Mouse (Mus musculus) MEL (cell line): ENCODE measurements around the gene Nr0b2. TPM values are rescaled to one million over a fixed set of nuclear protein-coding genes. Genes with fewer than 3 reads are reported as not detected.

ENCODE experiments used
- DNase-seq: peaks from one replicate; pipeline ENCODE4 v3.0.0; 2011; ENCODE audit warnings: low read depth, low spot score
- H3K27ac ChIP-seq: 2 replicates; pipeline ENCODE4 v1.5.1; 2012; ENCODE audit warnings: low read depth, mild to moderate bottlenecking, control low read depth, low read length, moderate library complexity; ENCODE audit not compliant: control insufficient read depth
- H3K27me3 ChIP-seq, 2 experiments: fragments of 150-350 bp in 1 of 2; sonication (generic) in 1 of 2; 2 replicates each; pipeline ENCODE4 v1.6.1; 2012; ENCODE audit warnings: low read length in 2 of 2, mild to moderate bottlenecking in 2 of 2, improper control_type of control experiment in 1 of 2, moderate library complexity in 1 of 2; ENCODE audit not compliant: insufficient read depth in 2 of 2, control insufficient read depth in 1 of 2
- H3K36me3 ChIP-seq, 2 experiments: 2 replicates each; pipeline ENCODE4 v1.6.1; 2012 to 2014; ENCODE audit warnings: low read length in 2 of 2, improper control_type of control experiment in 1 of 2, inconsistent platforms in 1 of 2, mild to moderate bottlenecking in 1 of 2; ENCODE audit not compliant: insufficient read depth in 2 of 2, control insufficient read depth in 1 of 2
- H3K4me1 ChIP-seq, 2 experiments: fragments of 150-350 bp in 1 of 2; sonication (generic) in 1 of 2; 2 replicates each; pipeline ENCODE4 v1.6.1; 2012; ENCODE audit warnings: low read length in 2 of 2, improper control_type of control experiment in 1 of 2, mild to moderate bottlenecking in 1 of 2; ENCODE audit not compliant: insufficient read depth in 2 of 2, control insufficient read depth in 1 of 2
- H3K4me3 ChIP-seq, 2 experiments: fragments of 150-350 bp in 1 of 2; sonication (generic) in 1 of 2; 2 replicates each; pipeline ENCODE4 v1.5.1; 2012; ENCODE audit warnings: low read depth in 2 of 2, low read length in 2 of 2, mild to moderate bottlenecking in 2 of 2, moderate library complexity in 2 of 2, control low read depth in 1 of 2, improper control_type of control experiment in 1 of 2; ENCODE audit not compliant: control insufficient read depth in 1 of 2, insufficient read depth in 1 of 2
- H3K79me2 ChIP-seq: 2 replicates; pipeline ENCODE4 v1.6.1; 2012; ENCODE audit warnings: mild to moderate bottlenecking, low read length, moderate library complexity; ENCODE audit not compliant: control insufficient read depth, poor library complexity, insufficient read depth
- H3K9ac ChIP-seq: 2 replicates; pipeline ENCODE4 v1.6.1; 2012; ENCODE audit warnings: low read depth, mild to moderate bottlenecking, control low read depth, low read length, moderate library complexity; ENCODE audit not compliant: control insufficient read depth, poor library complexity, severe bottlenecking
- H3K9me3 ChIP-seq: fragments of 150-350 bp; sonication (generic); replicated peaks from 2 replicates; pipeline ENCODE4 v1.6.1; 2012; ENCODE audit warnings: mild to moderate bottlenecking, low read length, improper control_type of control experiment, moderate library complexity; ENCODE audit not compliant: insufficient read depth
- BHLHE40 ChIP-seq: IDR thresholded peaks from 2 replicates; pipeline ENCODE4 v1.6.1; 2012; ENCODE audit warnings: low read depth, mild to moderate bottlenecking, inconsistent platforms, low read length, improper control_type of control experiment, borderline replicate concordance
- CHD1 ChIP-seq: IDR thresholded peaks from 2 replicates; pipeline ENCODE4 v1.6.1; 2012; ENCODE audit warnings: low read depth, mild to moderate bottlenecking, inconsistent platforms, low read length, improper control_type of control experiment
- CHD2 ChIP-seq: IDR thresholded peaks from 2 replicates; pipeline ENCODE4 v1.6.1; 2011; ENCODE audit warnings: low read length, improper control_type of control experiment
- E2F4 ChIP-seq: IDR thresholded peaks from 2 replicates; pipeline ENCODE4 v1.6.1; 2011; ENCODE audit warnings: low read depth, low read length, improper control_type of control experiment, borderline replicate concordance
- GABPA ChIP-seq: IDR thresholded peaks from 2 replicates; pipeline ENCODE4 v1.6.1; 2012; ENCODE audit warnings: low read depth, mild to moderate bottlenecking, inconsistent platforms, low read length, improper control_type of control experiment, moderate library complexity
- GATA1 ChIP-seq: IDR thresholded peaks from 2 replicates; pipeline ENCODE4 v1.6.1; 2011; ENCODE audit warnings: low read depth, low read length, improper control_type of control experiment
- HCFC1 ChIP-seq: IDR thresholded peaks from 2 replicates; pipeline ENCODE4 v1.6.1; 2012; ENCODE audit warnings: low read depth, mild to moderate bottlenecking, inconsistent platforms, low read length, improper control_type of control experiment, moderate library complexity
- JUND ChIP-seq: IDR thresholded peaks from 2 replicates; pipeline ENCODE4 v1.6.1; 2011; ENCODE audit warnings: low read depth, mild to moderate bottlenecking, improper control_type of control experiment, low read length
- KAT2A ChIP-seq: conservative IDR thresholded peaks from 2 replicates; pipeline ENCODE4 v1.6.1; 2012; ENCODE audit warnings: low read depth, low read length, improper control_type of control experiment, inconsistent platforms
- MAFK ChIP-seq: IDR thresholded peaks from 2 replicates; pipeline ENCODE4 v1.6.1; 2011; ENCODE audit warnings: low read depth, mild to moderate bottlenecking, low read length, improper control_type of control experiment, borderline replicate concordance
- MAX ChIP-seq: IDR thresholded peaks from 2 replicates; pipeline ENCODE4 v1.6.1; 2011; ENCODE audit warnings: low read length, improper control_type of control experiment
- MEF2A ChIP-seq: IDR thresholded peaks from 2 replicates; pipeline ENCODE4 v1.6.1; 2014; ENCODE audit warnings: low read depth, mild to moderate bottlenecking, inconsistent platforms, low read length, improper control_type of control experiment; ENCODE audit not compliant: poor library complexity, insufficient replicate concordance, severe bottlenecking; ENCODE audit errors: extremely low read depth
- MXI1 ChIP-seq: IDR thresholded peaks from 2 replicates; pipeline ENCODE4 v1.6.1; 2011; ENCODE audit warnings: mild to moderate bottlenecking, low read depth, low read length, improper control_type of control experiment
- MYB ChIP-seq: IDR thresholded peaks from 2 replicates; pipeline ENCODE4 v1.6.1; 2011; ENCODE audit warnings: mild to moderate bottlenecking, low read depth, low read length, improper control_type of control experiment
- NELFE ChIP-seq: IDR thresholded peaks from 2 replicates; pipeline ENCODE4 v1.6.1; 2011; ENCODE audit warnings: low read depth, low read length, improper control_type of control experiment
- NRF1 ChIP-seq: IDR thresholded peaks from 2 replicates; pipeline ENCODE4 v1.6.1; 2014; ENCODE audit warnings: low read depth, mild to moderate bottlenecking, inconsistent platforms, low read length, improper control_type of control experiment, moderate library complexity; ENCODE audit not compliant: poor library complexity, insufficient read depth, severe bottlenecking
- POLR2A ChIP-seq, 2 experiments: IDR thresholded peaks; 2 replicates each; pipeline ENCODE4 v1.6.1; 2011 to 2012; ENCODE audit warnings: low read length in 2 of 2, mild to moderate bottlenecking in 2 of 2, control low read depth in 1 of 2, improper control_type of control experiment in 1 of 2, low read depth in 1 of 2, moderate library complexity in 1 of 2; ENCODE audit not compliant: control insufficient read depth in 1 of 2, insufficient read depth in 1 of 2, poor library complexity in 1 of 2
- POLR2AphosphoS5 ChIP-seq: IDR thresholded peaks from 2 replicates; pipeline ENCODE4 v1.6.1; 2012; ENCODE audit warnings: low read depth, borderline replicate concordance, mild to moderate bottlenecking, inconsistent platforms, low read length, moderate library complexity, mixed read lengths
- RAD21 ChIP-seq: IDR thresholded peaks from 2 replicates; pipeline ENCODE4 v1.6.1; 2011; ENCODE audit warnings: mild to moderate bottlenecking, low read depth, low read length, improper control_type of control experiment
- RCOR1 ChIP-seq: IDR thresholded peaks from 2 replicates; pipeline ENCODE4 v1.6.1; 2012; ENCODE audit warnings: low read depth, mild to moderate bottlenecking, inconsistent platforms, low read length, improper control_type of control experiment
- SIN3A ChIP-seq: IDR thresholded peaks from 2 replicates; pipeline ENCODE4 v1.6.1; 2012; ENCODE audit warnings: low read length, improper control_type of control experiment, inconsistent platforms
- TBP ChIP-seq: IDR thresholded peaks from 2 replicates; pipeline ENCODE4 v1.8.0; 2011; ENCODE audit warnings: low read depth, low read length, improper control_type of control experiment
- UBTF ChIP-seq: IDR thresholded peaks from 2 replicates; pipeline ENCODE4 v1.6.1; 2012; ENCODE audit warnings: low read depth, mild to moderate bottlenecking, inconsistent platforms, low read length, improper control_type of control experiment, moderate library complexity, borderline replicate concordance; ENCODE audit not compliant: insufficient read depth
- USF1 ChIP-seq: IDR thresholded peaks from 2 replicates; pipeline ENCODE4 v1.6.1; 2014; ENCODE audit warnings: low read depth, mild to moderate bottlenecking, inconsistent platforms, low read length, improper control_type of control experiment, moderate library complexity
- USF2 ChIP-seq, 2 experiments: IDR thresholded peaks; 2 replicates each; pipeline ENCODE4 v1.6.1; 2011 to 2012; ENCODE audit warnings: improper control_type of control experiment in 2 of 2, low read length in 2 of 2, borderline replicate concordance in 1 of 2, inconsistent platforms in 1 of 2, low read depth in 1 of 2, mild to moderate bottlenecking in 1 of 2; ENCODE audit not compliant: insufficient read depth in 1 of 2
- ZC3H11A ChIP-seq: IDR thresholded peaks from 2 replicates; pipeline ENCODE4 v1.6.1; 2012; ENCODE audit warnings: low read depth, mild to moderate bottlenecking, inconsistent platforms, low read length, improper control_type of control experiment
- polyA plus RNA-seq, 2 experiments: library from polyadenylated mRNA; stranded (reverse) in 1 of 2; unstranded in 1 of 2; fragments of >175 nt in 1 of 2; fragments of >200 nt in 1 of 2; gene quantifications; 2 replicates each; pipeline versions ENCODE4 v1.2.1 to v1.2.4; 2012; ENCODE audit warnings: low replicate concordance in 2 of 2, low read depth in 1 of 2; ENCODE audit not compliant: insufficient read length in 2 of 2, insufficient read depth in 1 of 2, missing spikeins in 1 of 2
- total RNA-seq: library from RNA; depleted of rRNA; stranded (reverse); fragments of 300-350 nt; gene quantifications from 2 replicates; pipeline ENCODE4 v1.2.3, GENCODE M21; 2012

Gene Nr0b2
- total and polyA plus RNA-seq, 3 experiments, result 0.10 TPM; not detected in 2

DNA sequence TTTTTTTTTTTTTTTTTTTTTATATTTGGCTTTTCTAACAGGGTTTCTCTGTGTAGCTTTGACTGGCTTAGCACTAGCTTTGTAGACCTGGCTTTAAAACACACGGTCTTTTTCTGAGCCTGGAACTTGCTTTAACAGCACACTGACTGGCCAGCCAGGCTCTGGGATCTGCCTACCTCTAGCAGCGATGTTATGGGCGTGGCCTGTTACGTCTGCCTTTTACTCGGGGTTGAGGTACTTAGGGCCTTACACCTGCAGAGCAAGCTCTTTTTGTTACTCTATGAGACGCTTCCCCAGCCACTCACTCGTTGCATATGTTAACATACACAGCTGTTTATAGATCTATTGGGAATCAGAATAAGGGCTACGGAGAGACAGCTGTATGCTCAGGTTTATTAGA lies 14.1 kb downstream of the Nr0b2 start:
- no peaks in the 10 kb centered on the region; the same call in 1 of the 2 replicates for H3K79me2 ChIP-seq
- no peaks in the 10 kb centered on the region for H3K27me3 ChIP-seq
- H3K9ac ChIP-seq, result no peak overlapping the region
- no peak for DNase-seq
- H3K4me3 ChIP-seq, result no peak overlapping the region
- H3K36me3 ChIP-seq, result peaks cover 0 to 5% of the 10 kb centered on the region in 2 experiments; a peak in 2 of 4 replicates
- no peaks in the 10 kb centered on the region for H3K9me3 ChIP-seq
- H3K4me1 ChIP-seq, result peaks cover 0 to 4% of the 10 kb centered on the region in 2 experiments; a peak in 3 of 4 replicates
- no peak overlapping the region for H3K27ac ChIP-seq
- TF ChIP-seq GABPA, result no peak
- TF ChIP-seq SIN3A, result no peak
- TF ChIP-seq POLR2AphosphoS5, result no peak
- no peak for TF ChIP-seq NELFE
- TF ChIP-seq KAT2A, result no peak
- TF ChIP-seq MYB, result no peak
- TF ChIP-seq USF2 (IDR thresholded peaks at IDR 0.05; ENCODE audit: borderline replicate concordance in 1 of 2, insufficient read depth in 1 of 2, low read depth in 1 of 2, low read length in 2 of 2), result no peak
- no peak for TF ChIP-seq CHD1
- no peak for TF ChIP-seq NRF1
- TF ChIP-seq MAX, result no peak
- TF ChIP-seq E2F4, result no peak

DNA sequence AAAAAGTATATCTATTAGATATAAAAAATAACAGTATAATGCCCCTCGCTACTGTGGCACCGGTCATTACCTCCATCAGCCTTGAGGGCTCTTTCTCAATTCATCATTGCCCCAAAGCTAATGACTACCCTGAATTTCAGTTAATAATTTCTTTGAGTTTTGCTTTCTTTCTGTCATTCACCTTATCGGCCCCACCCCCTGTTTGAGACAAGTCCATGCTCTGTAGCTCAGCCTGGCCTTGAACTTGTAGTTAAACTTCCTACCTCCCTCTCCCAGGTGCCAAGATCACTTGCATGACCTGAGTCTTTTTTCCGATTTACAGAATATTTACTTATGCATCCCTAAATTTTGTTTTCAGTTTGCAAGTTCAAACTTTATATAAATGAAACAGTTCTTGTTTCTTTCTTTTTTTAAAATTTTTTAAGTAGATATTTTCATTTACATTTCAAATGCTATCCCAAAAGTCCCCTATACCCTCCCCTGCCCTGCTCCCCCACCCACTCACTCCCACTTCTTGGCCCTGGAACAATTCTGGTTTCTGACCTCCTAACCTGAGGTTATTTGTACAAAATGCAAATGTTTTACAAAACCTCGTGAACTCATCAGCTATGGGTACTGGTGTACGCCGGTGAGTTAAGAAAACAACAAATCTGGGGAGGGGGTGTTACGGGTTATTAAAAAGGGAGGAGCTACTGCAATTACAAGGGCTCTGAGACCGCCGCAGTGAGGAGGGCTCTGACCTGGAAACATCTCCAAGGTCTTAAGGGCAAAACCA lies 16.3 kb downstream of the Nr0b2 start:
- no peaks in the 10 kb centered on the region for H3K27me3 ChIP-seq
- H3K4me1 ChIP-seq, result no peaks in the 10 kb centered on the region; a peak in 1 of 4 replicates
- no peak for TF ChIP-seq MXI1
- TF ChIP-seq JUND, result no peak
- TF ChIP-seq BHLHE40, result no peak
- no peak for TF ChIP-seq TBP
- no peak for TF ChIP-seq E2F4
- TF ChIP-seq HCFC1, result no peak
- TF ChIP-seq SIN3A, result no peak
- TF ChIP-seq MAFK, result no peak
- TF ChIP-seq GATA1, result no peak
- TF ChIP-seq CHD2, result no peak
- no peak for TF ChIP-seq MEF2A
- no peak for TF ChIP-seq MAX
- TF ChIP-seq RAD21, result no peak
- TF ChIP-seq UBTF, result no peak
- TF ChIP-seq USF2 (IDR thresholded peaks at IDR 0.05; ENCODE audit: borderline replicate concordance in 1 of 2, insufficient read depth in 1 of 2, low read depth in 1 of 2, low read length in 2 of 2), result no peak
- no peak for TF ChIP-seq USF1
- no peak for TF ChIP-seq POLR2A (IDR thresholded peaks at IDR 0.05; ENCODE audit: control insufficient read depth in 1 of 2, insufficient read depth in 1 of 2, low read depth in 1 of 2, low read length in 2 of 2, poor library complexity in 1 of 2)
- TF ChIP-seq ZC3H11A, result no peak
- no peak for TF ChIP-seq KAT2A
- TF ChIP-seq RCOR1, result no peak
- H3K27ac ChIP-seq, result no peak overlapping the region
- no peak overlapping the region for H3K9ac ChIP-seq
- H3K36me3 ChIP-seq, result no peaks in the 10 kb centered on the region
- H3K9me3 ChIP-seq, result no peaks in the 10 kb centered on the region
- no peak for DNase-seq
- no peaks in the 10 kb centered on the region for H3K79me2 ChIP-seq
- no peak overlapping the region for H3K4me3 ChIP-seq
